Mouse (Mus musculus): ENCODE results near the gene Slc35g2. TPM values are rescaled to one million over a fixed set of nuclear protein-coding genes. Genes with fewer than 3 reads are reported as not detected.

Gene Slc35g2
- total and polyA plus RNA-seq, 3 experiments: 3.0 to 5.0 (median 3.9) TPM

DNA sequence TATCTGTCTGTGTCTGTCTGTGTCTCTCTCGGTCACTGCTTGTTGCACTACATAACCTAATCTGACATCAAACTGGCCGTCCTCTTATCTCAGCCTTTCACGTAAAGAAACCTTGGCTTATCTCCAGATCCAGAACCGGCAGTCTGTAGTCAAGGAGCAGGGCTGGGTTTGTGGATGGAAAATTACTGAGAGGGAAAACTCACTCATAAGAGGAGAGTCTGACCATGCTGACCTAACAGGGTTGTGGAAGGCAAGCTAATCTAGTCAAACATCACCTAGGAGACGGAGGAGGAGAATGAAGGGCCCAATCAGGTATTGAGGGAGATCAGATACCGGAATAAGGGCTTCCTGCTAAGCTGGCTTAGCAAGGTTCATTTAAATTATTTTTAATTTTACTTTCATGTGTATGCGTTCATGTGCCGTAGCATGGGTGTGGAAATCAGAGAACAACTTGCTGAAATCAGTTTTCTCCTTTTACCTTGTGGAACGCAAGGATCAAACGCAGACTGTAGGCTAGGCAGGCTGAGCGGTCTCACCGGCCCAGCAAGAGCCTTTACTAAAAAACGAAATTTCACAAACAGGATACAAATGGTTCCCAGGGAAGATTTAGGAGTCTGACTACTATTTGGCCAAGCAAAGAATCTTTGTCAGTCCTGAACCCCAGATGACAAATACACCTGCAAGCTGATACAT, 12.1 kb upstream of the Slc35g2 start:
- Histone ChIP-seq H3K9ac (ENCODE audit: low read depth, low read length) (no peak overlapping the region), H3K79me2 (replicated peaks; ENCODE audit: control insufficient read depth, insufficient read depth, low read length) (no peaks in the 10 kb centered on the region), H3K4me3 (no peak overlapping the region), H3K4me1 (ENCODE audit: control insufficient read depth, insufficient read depth, low read length) (peaks cover 4% of the 10 kb centered on the region), H3K27me3 (ENCODE audit: control insufficient read depth, insufficient read depth, low read length) (no peaks in the 10 kb centered on the region), H3K27ac (no peak overlapping the region), H3K36me3 (ENCODE audit: control insufficient read depth, insufficient read depth, low read length) (no peaks in the 10 kb centered on the region)
- WGBS: 45% methylated on average over 13 of the region's 13 CpGs
- intact Hi-C loops (cut with DNase I): no loop called here
- TF ChIP-seq POLR2A (IDR thresholded peaks at IDR 0.05; ENCODE audit: insufficient read depth, low read depth, low read length): no peak
- no peak for TF ChIP-seq CTCF (IDR thresholded peaks at IDR 0.05)
- TF ChIP-seq EP300 (IDR thresholded peaks at IDR 0.05; ENCODE audit: insufficient read depth, low read depth, low read length): no peak
- DNase-seq: no peak

DNA sequence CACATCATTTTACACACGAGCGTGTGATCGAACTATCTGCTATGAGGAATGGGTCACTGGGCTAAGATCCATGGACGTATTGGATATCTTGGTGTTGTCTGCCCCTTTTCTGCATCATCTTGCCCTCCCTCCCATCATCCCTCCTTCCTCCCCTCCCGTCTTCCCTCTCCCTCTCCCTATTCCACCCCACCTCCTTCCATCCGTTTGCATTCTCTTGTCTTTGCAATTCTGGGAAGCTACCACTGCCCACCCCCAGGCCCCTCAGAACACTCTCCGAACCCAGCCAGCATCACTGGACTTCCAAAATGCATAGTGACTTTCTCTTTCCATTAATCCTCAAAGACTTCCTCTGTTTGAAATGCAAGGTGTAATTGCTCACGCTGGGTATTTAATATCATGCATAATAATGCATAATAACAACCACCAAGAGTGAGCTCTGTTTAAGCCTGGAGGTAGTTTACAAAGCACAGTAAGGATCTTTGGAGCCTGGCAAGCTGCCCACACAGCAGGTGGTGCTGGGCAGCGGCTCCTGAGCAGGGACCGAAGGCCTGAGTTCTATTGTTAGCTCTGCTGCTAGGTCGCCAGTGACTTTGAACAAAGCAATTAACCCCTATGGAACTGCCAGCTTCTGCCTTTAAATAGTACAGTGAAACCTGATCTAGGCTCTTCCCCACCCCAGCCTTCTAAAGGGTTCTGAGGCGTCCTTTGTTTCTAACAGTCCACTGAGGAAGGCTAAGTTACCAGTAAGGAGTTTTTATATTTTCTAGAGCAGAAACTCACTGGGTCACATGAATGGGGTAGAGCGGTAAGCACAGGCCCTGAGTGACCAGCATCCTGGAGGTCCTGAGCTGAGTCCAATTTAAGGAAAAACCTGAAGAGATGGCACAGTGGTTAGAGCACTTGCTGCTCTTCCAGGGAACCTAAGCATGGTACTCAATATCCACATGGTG, 10.9 kb upstream of the Slc35g2 start:
- Histone ChIP-seq H3K36me3 (ENCODE audit: control insufficient read depth, insufficient read depth, low read length) (no peaks in the 10 kb centered on the region), H3K4me1 (ENCODE audit: control insufficient read depth, insufficient read depth, low read length) (peaks cover 4% of the 10 kb centered on the region), H3K9ac (ENCODE audit: low read depth, low read length) (no peak overlapping the region), H3K27me3 (ENCODE audit: control insufficient read depth, insufficient read depth, low read length) (no peaks in the 10 kb centered on the region), H3K27ac (peak overlapping the region; percentile 51), H3K4me3 (no peak overlapping the region), H3K79me2 (replicated peaks; ENCODE audit: control insufficient read depth, insufficient read depth, low read length) (no peaks in the 10 kb centered on the region)
- TF ChIP-seq CTCF (IDR thresholded peaks at IDR 0.05) (no peak), POLR2A (IDR thresholded peaks at IDR 0.05; ENCODE audit: insufficient read depth, low read depth, low read length) (no peak), EP300 (IDR thresholded peaks at IDR 0.05; ENCODE audit: insufficient read depth, low read depth, low read length) (no peak)
- DNase-seq: peak; percentile 48 to 63
- WGBS: 52% methylated on average over 13 of the region's 13 CpGs
- intact Hi-C loops (cut with DNase I): no loop called here

DNA sequence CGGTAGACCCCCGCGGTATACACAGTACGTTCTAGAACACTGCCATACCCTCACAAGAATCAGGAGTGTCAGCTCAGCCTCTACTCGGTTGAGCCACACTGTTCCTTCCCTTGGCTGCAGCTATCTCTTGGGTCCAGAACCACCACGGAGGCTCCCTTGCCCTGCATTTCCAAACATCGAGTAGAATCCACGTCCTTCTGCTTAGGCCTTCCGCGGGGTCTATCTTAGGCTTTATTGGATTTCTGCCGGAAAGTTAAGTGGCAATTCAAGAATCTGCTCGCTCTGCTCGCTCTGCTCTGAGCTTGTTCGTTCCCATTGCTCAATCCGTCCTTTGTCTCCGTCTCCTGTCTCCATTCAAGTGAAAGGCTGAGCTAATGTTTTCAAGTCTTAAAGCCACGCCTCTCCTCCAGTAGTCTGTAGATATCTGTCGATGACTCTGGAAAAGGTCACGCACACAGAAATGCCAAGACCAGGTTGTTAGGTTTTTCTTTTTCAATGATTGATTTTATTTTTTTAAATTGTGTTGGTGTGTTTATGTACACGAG, 9.4 kb upstream of the Slc35g2 start:
- intact Hi-C loops (cut with DNase I): no loop called here
- TF ChIP-seq CTCF (IDR thresholded peaks at IDR 0.05) (no peak), POLR2A (IDR thresholded peaks at IDR 0.05; ENCODE audit: insufficient read depth, low read depth, low read length) (no peak), EP300 (IDR thresholded peaks at IDR 0.05; ENCODE audit: insufficient read depth, low read depth, low read length) (no peak)
- WGBS: 72% methylated on average over 20 of the region's 20 CpGs
- no peak overlapping the region for H3K9ac ChIP-seq (ENCODE audit: low read depth, low read length)
- H3K4me3 ChIP-seq: no peak overlapping the region
- no peaks in the 10 kb centered on the region for H3K36me3 ChIP-seq (ENCODE audit: control insufficient read depth, insufficient read depth, low read length)
- no peak for DNase-seq
- H3K27me3 ChIP-seq (ENCODE audit: control insufficient read depth, insufficient read depth, low read length): no peaks in the 10 kb centered on the region
- H3K4me1 ChIP-seq (ENCODE audit: control insufficient read depth, insufficient read depth, low read length): peaks cover 4% of the 10 kb centered on the region
- no peak overlapping the region for H3K27ac ChIP-seq
- no peaks in the 10 kb centered on the region for H3K79me2 ChIP-seq (replicated peaks; ENCODE audit: control insufficient read depth, insufficient read depth, low read length)

DNA sequence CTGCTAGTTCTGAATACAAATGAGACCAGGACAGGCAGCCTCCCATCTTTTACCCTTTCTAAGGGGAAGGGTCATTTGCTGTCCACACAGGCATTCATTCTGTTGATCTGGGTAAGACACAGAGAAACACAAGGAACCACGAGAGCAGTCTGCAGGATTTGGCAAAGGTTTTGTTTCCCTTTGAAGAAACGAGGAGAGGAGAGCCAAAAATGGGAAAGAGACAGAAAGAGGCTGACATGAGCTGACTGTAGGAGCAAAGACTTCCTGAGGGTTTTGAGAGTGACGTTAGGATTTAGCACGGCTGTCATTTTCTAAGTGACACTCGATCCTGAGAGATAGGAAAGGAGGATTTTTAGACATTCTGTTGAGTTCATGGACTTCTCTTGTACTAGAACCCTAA, 3.1 kb upstream of the Slc35g2 start:
- no peaks in the 10 kb centered on the region for H3K27me3 ChIP-seq (ENCODE audit: control insufficient read depth, insufficient read depth, low read length)
- H3K9ac ChIP-seq (ENCODE audit: low read depth, low read length): no peak overlapping the region
- H3K27ac ChIP-seq: no peak overlapping the region
- intact Hi-C loops (cut with DNase I): no loop called here
- H3K4me3 ChIP-seq: no peak overlapping the region
- 35% methylated on average over 5 of the region's 5 CpGs for WGBS
- no peaks in the 10 kb centered on the region for H3K36me3 ChIP-seq (ENCODE audit: control insufficient read depth, insufficient read depth, low read length)
- H3K79me2 ChIP-seq (replicated peaks; ENCODE audit: control insufficient read depth, insufficient read depth, low read length): no peaks in the 10 kb centered on the region
- DNase-seq: no peak
- TF ChIP-seq EP300 (IDR thresholded peaks at IDR 0.05; ENCODE audit: insufficient read depth, low read depth, low read length) (no peak), POLR2A (IDR thresholded peaks at IDR 0.05; ENCODE audit: insufficient read depth, low read depth, low read length) (no peak), CTCF (IDR thresholded peaks at IDR 0.05) (no peak)
- H3K4me1 ChIP-seq (ENCODE audit: control insufficient read depth, insufficient read depth, low read length): peaks cover 2% of the 10 kb centered on the region

DNA sequence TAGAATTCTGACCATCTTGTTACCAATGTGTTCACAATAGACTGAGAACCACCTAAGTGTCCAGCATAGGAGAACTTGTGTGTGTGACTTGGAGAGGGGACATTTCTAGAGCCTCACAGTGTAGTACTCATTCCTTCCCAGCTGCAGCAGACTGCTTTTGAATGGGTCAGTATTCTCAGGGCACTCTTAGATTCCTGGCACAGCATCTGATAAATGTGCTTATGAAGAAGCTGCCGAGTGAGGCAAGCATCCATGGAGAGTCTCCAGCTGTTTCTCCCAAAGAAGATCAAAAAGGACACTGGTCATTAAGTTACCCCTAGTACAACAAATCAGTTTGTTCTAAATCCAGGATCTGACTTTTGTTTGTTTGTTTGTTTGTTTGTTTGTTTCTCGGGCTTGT, 2.4 kb upstream of the Slc35g2 start:
- H3K9ac ChIP-seq (ENCODE audit: low read depth, low read length): no peak overlapping the region
- peaks cover 2% of the 10 kb centered on the region for H3K4me1 ChIP-seq (ENCODE audit: control insufficient read depth, insufficient read depth, low read length)
- no peak for DNase-seq
- no peaks in the 10 kb centered on the region for H3K36me3 ChIP-seq (ENCODE audit: control insufficient read depth, insufficient read depth, low read length)
- H3K27me3 ChIP-seq (ENCODE audit: control insufficient read depth, insufficient read depth, low read length): no peaks in the 10 kb centered on the region
- intact Hi-C loops (cut with DNase I): no loop called here
- TF ChIP-seq EP300 (IDR thresholded peaks at IDR 0.05; ENCODE audit: insufficient read depth, low read depth, low read length): no peak
- TF ChIP-seq POLR2A (IDR thresholded peaks at IDR 0.05; ENCODE audit: insufficient read depth, low read depth, low read length): no peak
- no peak for TF ChIP-seq CTCF (IDR thresholded peaks at IDR 0.05)
- no peaks in the 10 kb centered on the region for H3K79me2 ChIP-seq (replicated peaks; ENCODE audit: control insufficient read depth, insufficient read depth, low read length)
- WGBS: 65% methylated on average over 2 of the region's 2 CpGs
- no peak overlapping the region for H3K4me3 ChIP-seq
- H3K27ac ChIP-seq: no peak overlapping the region

Data from heart, adult 2 months (tissue).